Mouse (Mus musculus) midbrain, embryonic 16.5 days (tissue): ENCODE measurements around the gene Ovca2. TPM values are rescaled to one million over a fixed set of nuclear protein-coding genes. Genes with fewer than 3 reads are reported as not detected.

Experiments
- ATAC-seq: fragments of 200-750 bp; cut with Nextera tagmentation; 2 replicates; pipeline ENCODE4 v1.8.0; 2017; ENCODE audit warnings: moderate TSS enrichment
- H3K27ac ChIP-seq: fragments of 300-500 bp; sonication (generic); 2 replicates; pipeline ENCODE4 v1.5.1; 2014; ENCODE audit warnings: mild to moderate bottlenecking, low read length, mixed read lengths
- H3K27me3 ChIP-seq: fragments of 300-500 bp; sonication (generic); 2 replicates; pipeline ENCODE4 v1.6.1; 2014; ENCODE audit warnings: low read depth, low read length, mixed read lengths; ENCODE audit not compliant: control insufficient read depth, insufficient read depth
- H3K36me3 ChIP-seq: fragments of 300-500 bp; sonication (generic); 2 replicates; pipeline ENCODE4 v1.6.1; 2014; ENCODE audit warnings: mild to moderate bottlenecking, low read length, moderate library complexity, mixed read lengths; ENCODE audit not compliant: control insufficient read depth, insufficient read depth
- H3K4me1 ChIP-seq: fragments of 300-500 bp; sonication (generic); 2 replicates; pipeline ENCODE4 v1.6.1; 2014; ENCODE audit warnings: mild to moderate bottlenecking, low read length, mixed read lengths; ENCODE audit not compliant: control insufficient read depth, insufficient read depth
- H3K4me2 ChIP-seq: fragments of 300-500 bp; sonication (generic); 2 replicates; pipeline ENCODE4 v1.6.1; 2014; ENCODE audit warnings: mild to moderate bottlenecking, low read length, mixed read lengths
- H3K4me3 ChIP-seq: fragments of 300-500 bp; sonication (generic); 2 replicates; pipeline ENCODE4 v1.5.1; 2014; ENCODE audit warnings: low read depth, mild to moderate bottlenecking, low read length, moderate library complexity, mixed read lengths
- H3K9ac ChIP-seq: fragments of 300-500 bp; sonication (generic); 2 replicates; pipeline ENCODE4 v1.6.1; 2014; ENCODE audit warnings: low read depth, low read length, mixed read lengths
- H3K9me3 ChIP-seq: fragments of 300-500 bp; sonication (generic); replicated peaks from 2 replicates; pipeline ENCODE4 v1.6.1; 2014; ENCODE audit warnings: mild to moderate bottlenecking, low read length, mixed read lengths; ENCODE audit not compliant: control insufficient read depth, poor library complexity, severe bottlenecking
- WGBS: fragments of 180-500 bp; shearing (Covaris S2); extraction: QIAGEN DNeasy Blood & Tissue Kit; methylation state at CpG from one replicate; pipeline ENCODE4 v1.1.7; 2014; 5-methylcytosine and 5-hydroxymethylcytosine counted together
- polyA plus RNA-seq: library from polyadenylated mRNA; unstranded; fragments of >200 nt; fragmentation: Nextera tagmentation; extraction: Ambion mirVana; gene quantifications from 2 replicates; pipeline ENCODE4 v1.2.1, GENCODE M21; 2015

Ovca2 gene
- polyA plus RNA-seq, 1 experiment from 2014 or later = 13.3 TPM

- Histone ChIP-seq H3K4me2 (no peak overlapping the region), H3K4me3 (no peak overlapping the region), H3K36me3 (peaks cover 18% of the 10 kb centered on the region), H3K4me1 (peaks cover 15% of the 10 kb centered on the region), H3K9me3 (no peaks in the 10 kb centered on the region), H3K27ac (no peak overlapping the region), H3K9ac (no peak overlapping the region), H3K27me3 (peaks cover 51% of the 10 kb centered on the region)
- no peak for ATAC-seq
- 84% methylated on average over 6 of the region's 6 CpGs for WGBS
These were observed 15.3 kb downstream of the Ovca2 start for GRCm38 (mm10) chr11:75163379-75163778.

- 91% methylated on average over 12 of the region's 12 CpGs for WGBS
- Histone ChIP-seq H3K36me3 (peaks cover 18% of the 10 kb centered on the region), H3K27ac (no peak overlapping the region), H3K27me3 (peaks cover 43% of the 10 kb centered on the region), H3K4me3 (no peak overlapping the region), H3K9me3 (no peaks in the 10 kb centered on the region), H3K4me1 (peaks cover 10% of the 10 kb centered on the region; the same call in 1 of the 2 replicates), H3K4me2 (no peak overlapping the region), H3K9ac (no peak overlapping the region)
- ATAC-seq = no peak
These were observed 16.0 kb downstream of the Ovca2 start for GRCm38 (mm10) chr11:75162591-75163080.

GRCm38 (mm10) chr11:75161417-75162008 lies 17.1 kb downstream of the Ovca2 start:
- Histone ChIP-seq H3K4me1 (peaks cover 6% of the 10 kb centered on the region; the same call in 1 of the 2 replicates), H3K36me3 (peaks cover 18% of the 10 kb centered on the region), H3K27me3 (peaks cover 37% of the 10 kb centered on the region), H3K9me3 (no peaks in the 10 kb centered on the region), H3K9ac (no peak overlapping the region), H3K27ac (no peak overlapping the region), H3K4me3 (no peak overlapping the region), H3K4me2 (no peak overlapping the region)
- WGBS = 80% methylated on average over 4 of the region's 4 CpGs
- no peak for ATAC-seq

- no peak for ATAC-seq
- Histone ChIP-seq H3K9ac (no peak overlapping the region), H3K9me3 (no peaks in the 10 kb centered on the region), H3K27ac (no peak overlapping the region), H3K36me3 (peaks cover 18% of the 10 kb centered on the region), H3K4me1 (peaks cover 3% of the 10 kb centered on the region; the same call in 1 of the 2 replicates), H3K4me2 (no peak overlapping the region), H3K27me3 (peaks cover 33% of the 10 kb centered on the region), H3K4me3 (no peak overlapping the region)
- 88% methylated on average over 7 of the region's 7 CpGs for WGBS
These were observed 17.7 kb downstream of the Ovca2 start for GRCm38 (mm10) chr11:75160954-75161353.

- Histone ChIP-seq H3K9ac (no peak overlapping the region), H3K36me3 (peaks cover 18% of the 10 kb centered on the region), H3K4me1 (no peaks in the 10 kb centered on the region), H3K4me3 (no peak overlapping the region), H3K9me3 (no peaks in the 10 kb centered on the region), H3K27me3 (peaks cover 19% of the 10 kb centered on the region), H3K27ac (no peak overlapping the region), H3K4me2 (no peak overlapping the region)
- 64% methylated on average over 2 of the region's 2 CpGs for WGBS
- ATAC-seq = no peak
These were observed 19.1 kb downstream of the Ovca2 start for GRCm38 (mm10) chr11:75159564-75159963.

- WGBS = 95% methylated on average over 14 of the region's 14 CpGs
- H3K27me3 ChIP-seq = peaks cover 8% of the 10 kb centered on the region
- no peak overlapping the region for H3K9ac ChIP-seq
- H3K36me3 ChIP-seq = peaks cover 16% of the 10 kb centered on the region
- no peak overlapping the region for H3K4me3 ChIP-seq
- no peak for ATAC-seq
- no peak overlapping the region for H3K4me2 ChIP-seq
- no peaks in the 10 kb centered on the region for H3K9me3 ChIP-seq
- no peaks in the 10 kb centered on the region for H3K4me1 ChIP-seq
- H3K27ac ChIP-seq = no peak overlapping the region
These were observed 20.2 kb downstream of the Ovca2 start for GRCm38 (mm10) chr11:75158432-75158831.

GRCm38 (mm10) chr11:75157901-75158300 lies 20.7 kb downstream of the Ovca2 start:
- no peaks in the 10 kb centered on the region for H3K9me3 ChIP-seq
- no peak overlapping the region for H3K4me2 ChIP-seq
- peaks cover 3% of the 10 kb centered on the region for H3K27me3 ChIP-seq
- 58% methylated on average over 2 of the region's 2 CpGs for WGBS
- H3K36me3 ChIP-seq = peaks cover 12% of the 10 kb centered on the region
- H3K27ac ChIP-seq = no peak overlapping the region
- no peaks in the 10 kb centered on the region for H3K4me1 ChIP-seq
- no peak overlapping the region for H3K9ac ChIP-seq
- no peak overlapping the region for H3K4me3 ChIP-seq
- ATAC-seq = no peak

GRCm38 (mm10) chr11:75157037-75157436 lies 21.6 kb downstream of the Ovca2 start:
- Histone ChIP-seq H3K27ac (no peak overlapping the region), H3K4me2 (no peak overlapping the region), H3K4me3 (no peak overlapping the region)

GRCm38 (mm10) chr11:75156416-75156815 lies 22.2 kb downstream of the Ovca2 start:
- no peak overlapping the region for H3K9ac ChIP-seq
- H3K27me3 ChIP-seq = no peaks in the 10 kb centered on the region
- no peaks in the 10 kb centered on the region for H3K9me3 ChIP-seq
- 82% methylated on average over 5 of the region's 5 CpGs for WGBS
- H3K36me3 ChIP-seq = peaks cover 8% of the 10 kb centered on the region; the same call in 1 of the 2 replicates
- no peak overlapping the region for H3K4me2 ChIP-seq
- no peak for ATAC-seq
- no peak overlapping the region for H3K27ac ChIP-seq
- no peaks in the 10 kb centered on the region for H3K4me1 ChIP-seq
- H3K4me3 ChIP-seq = no peak overlapping the region

More at GRCm38 (mm10) chr11:75157037-75157436, 21.6 kb downstream of the Ovca2 start:
- ATAC-seq = no peak
- H3K4me1 ChIP-seq = no peaks in the 10 kb centered on the region
- no peaks in the 10 kb centered on the region for H3K27me3 ChIP-seq
- no peaks in the 10 kb centered on the region for H3K9me3 ChIP-seq
- no peak overlapping the region for H3K9ac ChIP-seq
- 54% methylated on average over 4 of the region's 4 CpGs for WGBS
- peaks cover 9% of the 10 kb centered on the region; the same call in 1 of the 2 replicates for H3K36me3 ChIP-seq
